Comparison of ENCODE assay signal across 19 mouse cellular contexts in the genomic region with DNA sequence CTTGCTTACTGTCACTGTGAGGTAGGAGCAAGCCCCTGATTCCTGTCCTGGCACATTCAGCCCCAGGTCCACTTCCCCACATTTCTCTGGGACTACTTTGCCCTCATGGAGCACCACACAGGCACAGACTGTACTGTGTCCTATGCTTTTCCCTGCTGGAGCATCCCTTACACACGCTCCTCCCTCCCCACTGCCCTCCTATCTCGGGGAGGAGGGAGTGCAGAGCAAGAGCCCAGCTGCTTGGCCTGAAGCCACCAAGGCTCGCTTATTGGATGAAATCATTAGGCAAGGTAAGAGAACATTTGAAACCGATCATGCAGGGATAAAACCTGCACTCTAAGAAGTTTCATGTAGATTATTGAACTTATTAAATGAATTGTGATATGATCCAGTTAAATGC. TPM values are rescaled to one million over a fixed set of nuclear protein-coding genes. Genes with fewer than 3 reads are reported as not detected.
DNase-seq lines count a peak whose midpoint lies in the region; ATAC-seq and TF ChIP-seq lines count a peak whose summit lies in the region.
"Had no signal": no experiment of that assay in that cellular context is flagged by ENCODE, and none has a peak within 500 bp of the region (broad histone marks: within the 10 kb centered on the region; RNA-seq: fewer than 3 reads in every experiment).

No protein-coding gene starts in this region.

- H3K27ac ChIP-seq in hindbrain, postnatal 0 days = no peak overlapping the region
- no peak overlapping the region for H3K27ac ChIP-seq in hindbrain, embryonic 13.5 days
- H3K27ac ChIP-seq: midbrain, embryonic 12.5 days had no signal

- H3K4me2 ChIP-seq in hindbrain, postnatal 0 days (ENCODE audit: low read depth, low read length) = no peak overlapping the region
- no peak overlapping the region for H3K4me2 ChIP-seq in hindbrain, embryonic 13.5 days
- H3K4me2 ChIP-seq: midbrain, embryonic 12.5 days had no signal

- H3K4me1 ChIP-seq in hindbrain, postnatal 0 days (ENCODE audit: insufficient read depth, low read length) = 0 out of 2 replicates have a peak, but pooled peaks cover 4% of the 10 kb centered on the region
- H3K4me1 ChIP-seq in hindbrain, embryonic 13.5 days (replicated peaks) = peaks cover 13% of the 10 kb centered on the region
- H3K4me1 ChIP-seq: midbrain, embryonic 12.5 days had no signal

- no peak overlapping the region for H3K4me3 ChIP-seq in hindbrain, postnatal 0 days (ENCODE audit: low read length)
- no peak overlapping the region for H3K4me3 ChIP-seq in hindbrain, embryonic 13.5 days
- H3K4me3 ChIP-seq: erythroblast, embryonic 14.5 days; midbrain, embryonic 12.5 days had no signal

- no peaks in the 10 kb centered on the region for H3K27me3 ChIP-seq in hindbrain, postnatal 0 days (ENCODE audit: insufficient read depth, low read length)
- no peaks in the 10 kb centered on the region for H3K27me3 ChIP-seq in hindbrain, embryonic 13.5 days
- H3K27me3 ChIP-seq: midbrain, embryonic 12.5 days had no signal

- 41% methylated on average over 4 of the region's 4 CpGs for WGBS in hindbrain, postnatal 0 days
- WGBS in hindbrain, embryonic 13.5 days = 45% methylated on average over 4 of the region's 4 CpGs

- H3K36me3 ChIP-seq in hindbrain, postnatal 0 days (ENCODE audit: insufficient read depth, low read length) = no peaks in the 10 kb centered on the region
- H3K36me3 ChIP-seq in hindbrain, embryonic 13.5 days = no peaks in the 10 kb centered on the region
- H3K36me3 ChIP-seq: midbrain, embryonic 12.5 days had no signal

- DNase-seq in adrenal gland, postnatal 14 days = peak; percentile 49
- no peak for DNase-seq in adrenal gland, postnatal 4 days (ENCODE audit: low spot score in 2 of 2)
- DNase-seq in hindbrain, postnatal 0 days (ENCODE audit: low spot score) = peak; percentile 30
- DNase-seq in ovary, postnatal 36 days (ENCODE audit: low spot score) = peak; percentile 25
- no peak for DNase-seq in ovary, postnatal 14 days (ENCODE audit: low spot score)
- DNase-seq in layer of hippocampus, adult 11-12 months (ENCODE audit: low spot score) = no peak
- DNase-seq in cerebellum, adult 18-20 months = no peak
- DNase-seq: cerebellum, adult 9-10 months; embryo, embryonic 11 days had no signal

- no peak for ATAC-seq in hindbrain, postnatal 0 days
- no peak for ATAC-seq in hindbrain, embryonic 13.5 days (ENCODE audit: low FRiP score)
- ATAC-seq: intestine, postnatal 0 days had no signal

- H3K9ac ChIP-seq in hindbrain, postnatal 0 days (replicated peaks; ENCODE audit: low read length) = no peak overlapping the region
- no peak overlapping the region for H3K9ac ChIP-seq in hindbrain, embryonic 13.5 days
- H3K9ac ChIP-seq: midbrain, embryonic 12.5 days had no signal

- H3K9me3 ChIP-seq in hindbrain, postnatal 0 days (ENCODE audit: low read length) = no peaks in the 10 kb centered on the region
- H3K9me3 ChIP-seq in hindbrain, embryonic 13.5 days = no peaks in the 10 kb centered on the region
- H3K9me3 ChIP-seq: midbrain, embryonic 12.5 days had no signal

- TF ChIP-seq CTCF in hindbrain, postnatal 0 days (IDR thresholded peaks at IDR 0.05; ENCODE audit: low read depth) = no peak

RNA-seq across cellular contexts. Expression of gene Smim23, which starts 20.7 kb away (rescaled TPM):
- total RNA-seq in adrenal gland, postnatal 14 days (2021) = not detected in 2 replicates
- total RNA-seq in adrenal gland, postnatal 4 days (2021) = not detected
- not detected in 2 replicates for total RNA-seq in hindbrain, postnatal 0 days (2014; rRNA removed)
- polyA plus RNA-seq in hindbrain, postnatal 0 days (2015; fragmentation: Nextera tagmentation; extraction: Ambion mirVana) = not detected in 2 replicates
- not detected in 2 replicates for polyA plus RNA-seq in hindbrain, embryonic 13.5 days (2015; fragmentation: Nextera tagmentation; extraction: Ambion mirVana)
- total RNA-seq: granulocyte monocyte progenitor cell, adult 5-6 weeks; layer of hippocampus, adult 18-20 months; left cerebral cortex, adult 8-10 months; liver, adult 2 months had no signal
- polyA plus RNA-seq: erythroblast, embryonic 14.5 days; hindbrain, embryonic 11.5 days; intestine, postnatal 0 days; liver, adult 2 months; lung, embryonic 16.5 days; midbrain, embryonic 12.5 days had no signal

Comparison
In these comparisons a context has a peak if more than half of its experiments do, and no peak if none do; other contexts are left out.
1. DNase-seq: peak in adrenal gland, postnatal 14 days (single experiment), hindbrain, postnatal 0 days (single experiment) and ovary, postnatal 36 days (single experiment); none in adrenal gland, postnatal 4 days (0 of 2), ovary, postnatal 14 days (single experiment), layer of hippocampus, adult 11-12 months (single experiment) and cerebellum, adult 18-20 months (0 of 2).